Mouse (Mus musculus) cerebellum, adult 18-20 months (tissue): Measurements from ENCODE around the gene Btrc.

Experiments used
- DNase-seq, 2 experiments: peaks; one replicate each; pipeline ENCODE4 v3.0.0; 2021

Gene Btrc

GRCm38 (mm10) chr19:45577141-45577750 lies 213.7 kb downstream of the Btrc start:
- DNase-seq = no peak

- DNase-seq = no peak
Measured at GRCm38 (mm10) chr19:45578976-45579375, 215.4 kb downstream of the Btrc start.

- no peak for DNase-seq
Measured at GRCm38 (mm10) chr19:45579416-45579815, 215.9 kb downstream of the Btrc start.
